Mouse (Mus musculus) right cerebral cortex, postnatal 36 days (tissue): ENCODE data around the gene Plk5.

Experiments
- DNase-seq, 2 experiments: peaks; one replicate each; pipeline ENCODE4 v3.0.0; 2022; ENCODE audit warnings: low spot score in 2 of 2, mixed read lengths in 1 of 2

Plk5 gene

GRCm38 (mm10) chr10:80356001-80356682, at the start of gene Plk5:
Plk5 (plus strand) TSS chr10:80356459.
- no peak for DNase-seq

- DNase-seq = peak in 1 of 2 experiments; percentile 5
Observed at GRCm38 (mm10) chr10:80311560-80311959, 44.7 kb upstream of the Plk5 start.

GRCm38 (mm10) chr10:80312586-80313504, 43.4 kb upstream of the Plk5 start:
- DNase-seq = peak in 1 of 2 experiments; percentile 18

GRCm38 (mm10) chr10:80313627-80314201, 42.5 kb upstream of the Plk5 start:
- no peak for DNase-seq

GRCm38 (mm10) chr10:80314494-80315001, 41.7 kb upstream of the Plk5 start:
- DNase-seq = no peak

- no peak for DNase-seq
Observed at GRCm38 (mm10) chr10:80315315-80315714, 40.9 kb upstream of the Plk5 start.

GRCm38 (mm10) chr10:80316359-80316781, 39.9 kb upstream of the Plk5 start:
- no peak for DNase-seq

- no peak for DNase-seq
Observed at GRCm38 (mm10) chr10:80317011-80317410, 39.2 kb upstream of the Plk5 start.

GRCm38 (mm10) chr10:80320340-80320760, 35.9 kb upstream of the Plk5 start, which contains the start of gene 2310011J03Rik:
2310011J03Rik (minus strand) TSS chr10:80320537.
- DNase-seq = peak; percentile 91 to 92

GRCm38 (mm10) chr10:80321014-80321669, 35.1 kb upstream of the Plk5 start:
- no peak for DNase-seq

- no peak for DNase-seq
Observed at GRCm38 (mm10) chr10:80321670-80322581, 34.3 kb upstream of the Plk5 start.

- DNase-seq = no peak
Observed at GRCm38 (mm10) chr10:80322811-80323211, 33.4 kb upstream of the Plk5 start.

- no peak for DNase-seq
Observed at GRCm38 (mm10) chr10:80323261-80324119, 32.8 kb upstream of the Plk5 start.

GRCm38 (mm10) chr10:80324120-80325037, 31.9 kb upstream of the Plk5 start:
- no peak for DNase-seq

GRCm38 (mm10) chr10:80325045-80325444, 31.2 kb upstream of the Plk5 start:
- no peak for DNase-seq

- DNase-seq = peak; percentile 94 to 95
Observed at GRCm38 (mm10) chr10:80329273-80330081, 26.8 kb upstream of the Plk5 start, which contains the start of the genes Pcsk4 and Reep6. Pcsk4 (minus strand) TSS chr10:80329498. Reep6 (plus strand) TSS chr10:80329953.

- DNase-seq = no peak
Observed at GRCm38 (mm10) chr10:80330084-80330483, 26.2 kb upstream of the Plk5 start.
